Mouse (Mus musculus) CH12.LX (cell line): ENCODE measurements around the gene Cacna1c. TPM values are rescaled to one million over a fixed set of nuclear protein-coding genes. Genes with fewer than 3 reads are reported as not detected.

Experiments
- DNase-seq: peaks from one replicate; pipeline ENCODE4 v3.0.0-alpha.2; 2013; ENCODE audit errors: extremely low read depth
- H3K27ac ChIP-seq: 2 replicates; pipeline ENCODE4 v1.5.1; 2012; ENCODE audit warnings: low read depth, mild to moderate bottlenecking, control low read depth, moderate library complexity; ENCODE audit not compliant: insufficient read depth
- H3K27me3 ChIP-seq: replicated peaks from 2 replicates; pipeline ENCODE3; 2012; ENCODE audit warnings: inconsistent platforms
- H3K36me3 ChIP-seq, 2 experiments: replicated peaks in 1 of 2; 2 replicates each; pipeline versions ENCODE3 to v1.6.1; 2012; ENCODE audit warnings: inconsistent platforms in 1 of 2, low read length in 1 of 2, mild to moderate bottlenecking in 1 of 2, mixed read lengths in 1 of 2, moderate library complexity in 1 of 2; ENCODE audit not compliant: control insufficient read depth in 1 of 2, insufficient read depth in 1 of 2
- H3K4me1 ChIP-seq, 2 experiments: 2 replicates each; pipeline ENCODE4 v1.6.1; 2012; ENCODE audit warnings: inconsistent platforms in 1 of 2, moderate library complexity in 1 of 2; ENCODE audit not compliant: insufficient read depth in 2 of 2, control insufficient read depth in 1 of 2
- H3K4me2 ChIP-seq: 2 replicates; pipeline ENCODE4 v1.6.1; 2012; ENCODE audit warnings: low read depth, mild to moderate bottlenecking, control low read depth; ENCODE audit not compliant: poor library complexity, insufficient read depth, severe bottlenecking
- H3K4me3 ChIP-seq, 3 experiments: fragments of 150-350 bp in 1 of 3; sonication (generic) in 1 of 3; replicated peaks in 1 of 3; 2 replicates each; pipeline versions ENCODE3 to v1.5.1; 2011 to 2012; ENCODE audit warnings: low read depth in 2 of 3, low read length in 2 of 3, mild to moderate bottlenecking in 2 of 3, moderate library complexity in 2 of 3, control low read depth in 1 of 3, improper control_type of control experiment in 1 of 3, inconsistent platforms in 1 of 3, mixed read lengths in 1 of 3; ENCODE audit not compliant: poor library complexity in 1 of 3
- H3K79me2 ChIP-seq: replicated peaks from 2 replicates; pipeline ENCODE4 v1.6.1; 2012; ENCODE audit warnings: mild to moderate bottlenecking, moderate library complexity; ENCODE audit not compliant: control insufficient read depth, poor library complexity, insufficient read depth, severe bottlenecking; ENCODE audit errors: extremely low read depth
- H3K9ac ChIP-seq: 2 replicates; pipeline ENCODE4 v1.6.1; 2012; ENCODE audit warnings: low read depth, mild to moderate bottlenecking, control low read depth, moderate library complexity; ENCODE audit not compliant: insufficient read depth
- H3K9me3 ChIP-seq: replicated peaks from 2 replicates; pipeline ENCODE3; 2012; ENCODE audit warnings: low read length, inconsistent platforms, mixed read lengths
- CHD1 ChIP-seq: IDR thresholded peaks from 2 replicates; pipeline ENCODE4 v1.6.1; 2012; ENCODE audit warnings: low read depth, low read length, improper control_type of control experiment, inconsistent platforms
- CTCF ChIP-seq, 2 experiments: IDR thresholded peaks in 1 of 2; conservative IDR thresholded peaks in 1 of 2; 2 replicates each; pipeline ENCODE4 v1.5.1; 2011 to 2012; ENCODE audit warnings: low read depth in 2 of 2, low read length in 2 of 2, improper control_type of control experiment in 1 of 2, inconsistent platforms in 1 of 2, mild to moderate bottlenecking in 1 of 2, moderate library complexity in 1 of 2
- ELF1 ChIP-seq: IDR thresholded peaks from 2 replicates; pipeline ENCODE4 v1.6.1; 2014; ENCODE audit warnings: low read depth, mild to moderate bottlenecking, inconsistent platforms, low read length, improper control_type of control experiment
- EP300 ChIP-seq: IDR thresholded peaks from 2 replicates; pipeline ENCODE4 v1.6.1; 2011; ENCODE audit warnings: low read length, improper control_type of control experiment
- ETS1 ChIP-seq: conservative IDR thresholded peaks from 2 replicates; pipeline ENCODE4 v1.6.1; 2012; ENCODE audit warnings: low read depth, mild to moderate bottlenecking, inconsistent platforms, low read length, improper control_type of control experiment, moderate library complexity
- GABPA ChIP-seq: IDR thresholded peaks from 2 replicates; pipeline ENCODE4 v1.6.1; 2012; ENCODE audit warnings: low read depth, low read length, improper control_type of control experiment, inconsistent platforms; ENCODE audit not compliant: insufficient replicate concordance
- HCFC1 ChIP-seq: IDR thresholded peaks from 2 replicates; pipeline ENCODE4 v1.6.1; 2012; ENCODE audit warnings: low read depth, mild to moderate bottlenecking, inconsistent platforms, low read length, improper control_type of control experiment
- JUN ChIP-seq: IDR thresholded peaks from 2 replicates; pipeline ENCODE4 v1.6.1; 2011; ENCODE audit warnings: low read depth, mild to moderate bottlenecking, low read length, improper control_type of control experiment, moderate library complexity; ENCODE audit not compliant: insufficient read depth
- JUND ChIP-seq: conservative IDR thresholded peaks from 2 replicates; pipeline ENCODE4 v1.6.1; 2011; ENCODE audit warnings: low read depth, low read length, improper control_type of control experiment
- KAT2A ChIP-seq: IDR thresholded peaks from 2 replicates; pipeline ENCODE4 v1.6.1; 2012; ENCODE audit warnings: low read length, improper control_type of control experiment, inconsistent platforms; ENCODE audit not compliant: insufficient replicate concordance
- MAX ChIP-seq: IDR thresholded peaks from 2 replicates; pipeline ENCODE4 v1.6.1; 2011; ENCODE audit warnings: low read length, improper control_type of control experiment
- MEF2A ChIP-seq: IDR thresholded peaks from 2 replicates; pipeline ENCODE4 v1.6.1; 2014; ENCODE audit warnings: low read depth, mild to moderate bottlenecking, inconsistent platforms, low read length, improper control_type of control experiment, borderline replicate concordance
- MYC ChIP-seq: IDR thresholded peaks from 2 replicates; pipeline ENCODE4 v1.6.1; 2011; ENCODE audit warnings: low read depth, mild to moderate bottlenecking, improper control_type of control experiment, low read length
- NELFE ChIP-seq: IDR thresholded peaks from 2 replicates; pipeline ENCODE4 v1.6.1; 2011; ENCODE audit warnings: low read depth, low read length, improper control_type of control experiment
- NRF1 ChIP-seq: IDR thresholded peaks from 2 replicates; pipeline ENCODE4 v1.6.1; 2014; ENCODE audit warnings: low read depth, mild to moderate bottlenecking, inconsistent platforms, low read length, improper control_type of control experiment, moderate library complexity
- PAX5 ChIP-seq: IDR thresholded peaks from 2 replicates; pipeline ENCODE4 v1.6.1; 2012; ENCODE audit warnings: low read length, inconsistent platforms, mixed read lengths
- POLR2A ChIP-seq: IDR thresholded peaks from 2 replicates; pipeline ENCODE4 v1.6.1; 2011; ENCODE audit warnings: low read depth, mild to moderate bottlenecking, improper control_type of control experiment, low read length
- POLR2AphosphoS2 ChIP-seq: IDR thresholded peaks from 2 replicates; pipeline ENCODE4 v1.6.1; 2011; ENCODE audit warnings: low read depth, low read length, improper control_type of control experiment
- RAD21 ChIP-seq: IDR thresholded peaks from 2 replicates; pipeline ENCODE4 v1.6.1; 2011; ENCODE audit warnings: low read depth, mild to moderate bottlenecking, low read length, improper control_type of control experiment, moderate library complexity
- RCOR1 ChIP-seq: conservative IDR thresholded peaks from 2 replicates; pipeline ENCODE4 v1.6.1; 2012; ENCODE audit warnings: low read depth, mild to moderate bottlenecking, inconsistent platforms, low read length, improper control_type of control experiment
- SMC3 ChIP-seq: IDR thresholded peaks from 2 replicates; pipeline ENCODE4 v1.6.1; 2011; ENCODE audit warnings: low read depth, low read length, improper control_type of control experiment
- TBP ChIP-seq: conservative IDR thresholded peaks from 2 replicates; pipeline ENCODE4 v1.6.1; 2011; ENCODE audit warnings: low read depth, low read length, improper control_type of control experiment
- UBTF ChIP-seq: IDR thresholded peaks from 2 replicates; pipeline ENCODE4 v1.6.1; 2012; ENCODE audit warnings: low read depth, mild to moderate bottlenecking, inconsistent platforms, low read length, improper control_type of control experiment, moderate library complexity
- USF1 ChIP-seq: IDR thresholded peaks from 2 replicates; pipeline ENCODE4 v1.6.1; 2014; ENCODE audit warnings: low read depth, mild to moderate bottlenecking, inconsistent platforms, low read length, improper control_type of control experiment
- USF2 ChIP-seq: conservative IDR thresholded peaks from 2 replicates; pipeline ENCODE4 v1.6.1; 2011; ENCODE audit warnings: low read depth, low read length, improper control_type of control experiment
- ZMIZ1 ChIP-seq: IDR thresholded peaks from 2 replicates; pipeline ENCODE4 v1.6.1; 2012; ENCODE audit warnings: low read depth, mild to moderate bottlenecking, inconsistent platforms, low read length, improper control_type of control experiment
- ZNF384 ChIP-seq: IDR thresholded peaks from 2 replicates; pipeline ENCODE4 v1.6.1; 2012; ENCODE audit warnings: low read depth, low read length, improper control_type of control experiment, inconsistent platforms
- dilution Hi-C: fragments of 300-500 bp; cut with MboI; formaldehyde crosslinking; loops from 2 replicates; pipeline ENCODE4 v1.14.3; 2020; ENCODE audit warnings: low sequenced_read_pairs; ENCODE audit not compliant: extremely low pct_unique_long_range_greater_than_20kb, extremely low pct_ligation_motif_present
- in situ Hi-C: fragments of 300-500 bp; cut with MboI; formaldehyde crosslinking; loops from 3 replicates; pipeline ENCODE4 v1.14.3; 2019; ENCODE audit warnings: low sequenced_read_pairs, low pct_ligation_motif_present, low pct_unique_long_range_greater_than_20kb, mixed read lengths
- polyA plus RNA-seq: library from polyadenylated mRNA; unstranded; fragments of >175 nt; gene quantifications from 2 replicates; pipeline ENCODE4 v1.2.1, GENCODE M21; 2012; ENCODE audit warnings: low read depth; ENCODE audit not compliant: insufficient read length
- total RNA-seq, 2 experiments: library from RNA; depleted of rRNA; stranded (reverse); fragments of 300-350 nt in 1 of 2; fragments of >200 nt in 1 of 2; gene quantifications; 2 replicates each; pipeline ENCODE4 v1.2.3; 2012 to 2014

The Cacna1c gene
- total and polyA plus RNA-seq, 3 experiments: 0.04 TPM; not detected in 2

- Histone ChIP-seq H3K79me2 (no peaks in the 10 kb centered on the region), H3K4me1 (no peaks in the 10 kb centered on the region), H3K4me3 (no peak overlapping the region), H3K36me3 (no peaks in the 10 kb centered on the region), H3K27ac (no peak overlapping the region), H3K9me3 (no peaks in the 10 kb centered on the region), H3K4me2 (no peak overlapping the region), H3K9ac (no peak overlapping the region), H3K27me3 (peaks cover 93% of the 10 kb centered on the region)
- in situ Hi-C loops (no loop called here), dilution Hi-C loops (no loop called here)
- no peak for DNase-seq
- TF ChIP-seq ELF1: no peak
Measured at GRCm38 (mm10) chr6:118749285-118749684, 446.9 kb downstream of the Cacna1c start.

- dilution Hi-C loops: no loop called here
- peaks cover 90% of the 10 kb centered on the region for H3K27me3 ChIP-seq
- H3K9ac ChIP-seq: no peak overlapping the region
- TF ChIP-seq SMC3 (no peak), POLR2AphosphoS2 (no peak), USF2 (no peak), MYC (no peak), MEF2A (no peak), POLR2A (no peak), CTCF (conservative IDR thresholded peaks at IDR 0.05 in 1 of 2, IDR thresholded peaks at IDR 0.05 in 1 of 2; ENCODE audit: low read depth in 2 of 2, low read length in 2 of 2) (no peak), HCFC1 (no peak), EP300 (no peak), UBTF (no peak), NRF1 (no peak), NELFE (no peak), RCOR1 (no peak), ZNF384 (no peak), JUND (no peak)
- no peak overlapping the region for H3K4me2 ChIP-seq
- no peak overlapping the region for H3K4me3 ChIP-seq
- DNase-seq: no peak
- H3K27ac ChIP-seq: no peak overlapping the region
- no peaks in the 10 kb centered on the region for H3K79me2 ChIP-seq
- no peaks in the 10 kb centered on the region for H3K9me3 ChIP-seq
- no peaks in the 10 kb centered on the region for H3K36me3 ChIP-seq
- in situ Hi-C loops: no loop called here
- no peaks in the 10 kb centered on the region for H3K4me1 ChIP-seq
Measured at GRCm38 (mm10) chr6:118742701-118743100, 453.5 kb downstream of the Cacna1c start.

- TF ChIP-seq PAX5 (no peak), SMC3 (no peak), POLR2A (no peak), USF1 (no peak), CHD1 (no peak), JUN (no peak), RAD21 (no peak), ETS1 (no peak), GABPA (no peak), TBP (no peak), NELFE (no peak), MYC (no peak), MAX (no peak), HCFC1 (no peak), CTCF (conservative IDR thresholded peaks at IDR 0.05 in 1 of 2, IDR thresholded peaks at IDR 0.05 in 1 of 2; ENCODE audit: low read depth in 2 of 2, low read length in 2 of 2) (no peak), MEF2A (no peak), ZMIZ1 (no peak), KAT2A (no peak)
- TF ChIP-seq, all 38 proteins: peak for 0
- Histone ChIP-seq H3K9ac (no peak overlapping the region), H3K27ac (no peak overlapping the region), H3K9me3 (no peaks in the 10 kb centered on the region), H3K27me3 (peaks cover 90% of the 10 kb centered on the region), H3K36me3 (no peaks in the 10 kb centered on the region), H3K4me1 (no peaks in the 10 kb centered on the region), H3K4me2 (no peak overlapping the region), H3K79me2 (no peaks in the 10 kb centered on the region), H3K4me3 (no peak overlapping the region)
- in situ Hi-C loops: no loop called here
- dilution Hi-C loops: no loop called here
- no peak for DNase-seq
Measured at GRCm38 (mm10) chr6:118741841-118742240, 454.4 kb downstream of the Cacna1c start.
